Mouse (Mus musculus) brain, adult 2 months (tissue): ENCODE data around the gene Cntnap3.

Source experiments
- DNase-seq: peaks from one replicate; pipeline ENCODE4 v3.0.0; 2011; ENCODE audit warnings: low read depth, low spot score

The Cntnap3 gene

DNA sequence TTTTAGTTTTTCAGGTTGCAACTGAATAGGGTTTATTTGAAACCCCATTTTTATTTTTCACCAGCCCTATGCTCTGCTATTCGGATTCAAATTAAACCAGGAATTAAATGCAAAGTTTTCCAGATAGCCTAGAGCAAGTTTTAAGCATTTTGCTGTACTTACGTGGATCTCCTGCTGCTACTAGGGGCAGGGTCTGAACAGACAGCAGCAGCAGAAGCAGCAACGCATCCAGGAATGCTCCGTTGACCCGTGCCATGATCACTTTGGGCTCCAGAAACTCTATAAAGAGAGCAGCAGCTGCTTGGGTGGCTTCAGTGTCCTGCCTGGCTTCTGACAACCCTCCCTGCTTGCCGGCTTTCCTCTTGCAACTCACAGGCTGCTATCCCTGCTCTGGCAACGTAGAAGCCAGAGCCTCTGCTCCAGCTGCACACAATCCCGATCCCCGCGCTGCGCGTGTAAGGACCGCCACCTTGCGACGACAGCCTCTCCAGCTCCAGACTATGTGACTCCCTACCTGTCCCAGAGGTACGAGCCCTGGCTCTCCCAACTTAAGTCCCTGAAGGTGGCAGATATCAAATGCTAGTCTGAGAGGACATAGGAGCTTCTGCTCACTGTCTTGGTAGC is at the start of gene Cntnap3:
Gene Cntnap3, minus strand, starts transcription at position 371 of the 624 bp plus-strand sequence.
- DNase-seq: peak; percentile 77

DNA sequence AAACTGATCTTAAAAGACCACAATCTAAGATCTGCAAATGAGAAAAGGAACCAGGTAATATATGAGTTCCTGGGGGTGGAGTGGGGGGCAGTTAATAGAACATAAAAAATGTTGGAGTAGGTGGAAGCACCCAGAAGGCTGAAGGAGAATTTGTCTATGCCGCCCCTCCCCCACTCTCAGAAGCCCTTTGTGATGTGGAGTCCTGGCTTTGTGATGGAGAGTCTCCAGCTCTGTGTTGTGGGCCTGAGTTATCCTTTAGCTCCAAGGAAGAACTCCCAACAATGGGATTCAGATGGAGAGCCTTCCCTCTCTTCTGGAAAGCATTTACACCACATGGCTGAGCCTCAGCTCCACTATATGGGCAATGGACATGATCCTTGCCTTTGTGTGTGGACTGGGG is 13.4 kb upstream of the Cntnap3 start, which contains the start of gene Spata31:
Gene Spata31, plus strand, starts transcription at position 216 of the 400 bp plus-strand sequence.
- DNase-seq: no peak

DNA sequence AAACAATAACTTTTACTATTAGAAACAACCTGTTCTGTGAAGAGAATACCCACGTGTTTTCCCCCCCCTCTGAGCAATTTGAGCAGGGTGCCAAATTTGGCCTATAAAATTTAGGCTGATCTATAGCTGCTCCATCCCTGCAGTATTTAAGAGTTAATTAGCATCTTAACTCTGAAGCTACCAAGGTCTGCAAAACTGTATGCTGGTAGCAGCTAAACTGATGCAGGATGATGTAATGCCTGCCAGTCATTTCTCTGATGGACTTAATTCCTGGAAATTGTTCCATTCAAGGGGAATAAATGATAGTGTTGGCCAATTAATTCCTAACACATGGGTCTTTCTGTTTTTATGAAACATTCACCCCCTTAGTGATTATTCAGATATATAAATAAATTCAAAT is 623 bp downstream of the Cntnap3 start:
- no peak for DNase-seq

DNA sequence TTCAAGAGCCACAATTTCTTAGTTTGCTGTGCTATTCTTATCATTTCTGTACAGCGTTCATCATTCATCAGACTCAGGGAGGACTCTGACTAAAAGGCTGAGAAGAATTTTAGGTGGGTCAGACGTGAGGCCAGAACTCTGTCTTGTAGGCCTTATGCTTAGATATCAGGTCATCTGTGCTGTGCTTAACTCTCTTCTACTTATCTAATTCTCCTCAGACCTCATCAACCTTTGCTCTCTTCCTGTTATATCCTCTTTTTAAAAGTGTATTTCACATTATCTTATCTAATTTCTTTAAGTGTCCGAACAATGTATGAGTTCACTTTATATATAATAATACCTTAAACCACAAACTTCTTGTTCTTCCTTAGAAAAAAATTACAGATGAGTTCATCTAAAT is 38.4 kb downstream of the Cntnap3 start:
- DNase-seq: no peak

DNA sequence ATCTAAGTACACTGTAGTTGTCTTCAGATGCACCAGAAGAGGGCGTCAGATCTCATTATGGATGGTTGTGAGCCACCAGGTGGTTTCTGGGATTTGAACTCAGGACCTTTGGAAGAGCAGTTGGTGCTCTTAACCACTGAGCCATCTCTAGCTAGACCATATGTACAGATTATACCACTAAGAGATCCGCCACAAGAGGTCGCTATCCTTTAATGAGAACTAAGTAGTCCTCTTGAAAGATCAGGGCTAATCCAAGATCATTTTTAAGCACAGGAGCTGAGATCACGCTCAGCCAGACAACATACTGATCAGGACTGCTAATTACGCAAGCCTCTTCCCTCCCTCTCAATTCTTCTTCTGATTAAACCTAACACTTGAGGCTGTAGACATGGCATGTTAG is 78.9 kb downstream of the Cntnap3 start:
- DNase-seq: peak; percentile 5

DNA sequence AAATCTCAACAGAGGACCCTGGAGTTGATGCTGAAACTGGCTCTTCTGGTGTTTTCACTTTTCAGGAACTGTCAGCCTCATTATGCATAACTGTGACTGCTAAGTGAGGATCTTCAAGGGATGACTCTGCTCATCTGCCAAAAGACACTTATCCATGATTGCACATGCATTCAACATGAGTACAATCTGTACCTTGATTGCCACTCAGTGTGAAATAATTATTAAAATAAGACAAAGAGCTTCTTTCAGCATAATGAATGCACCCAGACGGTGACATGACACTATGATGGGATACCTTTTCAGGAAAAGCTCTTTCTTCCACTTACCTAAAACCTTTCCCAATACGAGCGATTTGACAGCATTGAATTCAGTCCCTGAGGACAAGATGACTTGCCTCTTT is 158.4 kb downstream of the Cntnap3 start:
- DNase-seq: peak; percentile 15

DNA sequence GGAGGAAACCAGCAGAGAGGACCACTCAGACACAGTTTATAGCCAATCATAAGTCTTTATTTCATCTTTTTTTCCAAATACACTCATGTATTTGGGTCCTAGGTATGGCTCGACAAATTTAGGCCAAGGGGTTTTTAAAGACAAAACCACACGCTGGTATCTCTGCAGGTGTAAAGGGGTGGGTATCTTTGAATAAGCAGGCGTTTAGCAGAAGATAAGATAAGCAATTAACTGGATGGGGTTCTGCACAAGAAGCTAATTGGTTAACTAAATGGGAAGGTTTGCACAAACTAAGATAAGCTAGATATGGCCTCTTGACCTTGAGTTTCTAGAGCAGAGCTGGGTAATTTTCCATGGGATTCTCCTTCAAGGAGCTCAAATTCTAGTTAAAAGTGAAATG is 171.5 kb downstream of the Cntnap3 start:
- no peak for DNase-seq

DNA sequence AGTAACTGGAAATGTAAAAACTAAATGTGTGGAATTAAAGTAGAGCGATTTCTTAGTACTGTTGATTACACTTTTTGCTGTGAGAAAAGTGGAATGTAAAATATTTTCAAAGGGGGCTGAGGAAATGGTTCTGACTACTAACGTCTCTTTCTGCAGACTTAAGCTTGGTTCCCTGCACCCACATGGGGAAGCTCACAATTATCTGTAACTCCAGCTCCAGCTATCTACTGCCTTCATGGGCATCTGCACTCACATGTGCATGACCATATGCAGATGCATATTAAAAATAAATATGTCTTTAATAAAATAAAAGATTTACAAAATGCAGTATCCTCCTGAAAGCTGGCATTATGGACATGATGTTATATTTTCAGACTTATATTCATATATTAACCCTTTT is 187.0 kb downstream of the Cntnap3 start:
- no peak for DNase-seq

DNA sequence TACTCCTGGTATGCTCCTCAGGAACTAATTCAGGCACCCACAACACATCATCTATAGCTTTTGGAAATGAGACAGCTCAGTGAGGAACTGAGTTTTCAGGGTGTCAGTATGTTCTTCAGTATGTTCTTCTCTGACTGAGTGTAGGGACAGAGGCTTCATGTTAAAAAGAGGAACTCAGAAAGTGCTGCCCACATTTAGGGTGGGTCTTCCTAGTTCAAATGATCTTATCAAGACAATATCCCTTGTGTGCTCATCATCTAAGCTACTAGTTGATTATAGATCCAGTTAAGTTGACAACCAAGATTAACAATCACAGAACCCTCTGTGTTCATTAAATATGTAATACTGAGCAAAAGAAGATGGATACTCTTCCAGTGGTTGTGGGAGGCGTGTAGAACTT is 211.3 kb downstream of the Cntnap3 start:
- no peak for DNase-seq
